Mouse (Mus musculus) adrenal gland, adult 18-20 months (tissue): ENCODE results near the gene Mycbp2. TPM values are rescaled to one million over a fixed set of nuclear protein-coding genes. Genes with fewer than 3 reads are reported as not detected.

ENCODE experiments used
- DNase-seq, 2 experiments: peaks; one replicate each; pipeline ENCODE4 v3.0.0; 2021 to 2022; ENCODE audit warnings: low spot score in 2 of 2
- long read RNA-seq, 2 experiments: library from polyadenylated mRNA; stranded (forward); transcript quantifications; one replicate each; pipeline ENCODE4 v2.0.0; 2021
- total RNA-seq, 2 experiments: library from RNA; stranded (reverse); gene quantifications; 1 replicate in 1 of 2; 2 replicates in 1 of 2; pipeline ENCODE4 v1.2.3; 2021

Gene Mycbp2
- total RNA-seq, result 10 to 100 TPM; 42.0 to 44.8 TPM
- long read RNA-seq, experiment 1, partial matches to known transcripts, result 1 of 2 reads
- long read RNA-seq, experiment 1, other reads (novel, unspliced or antisense), result 1 of 2 reads
- long read RNA-seq, experiment 2, partial matches to known transcripts, result 4 of 10 reads
- long read RNA-seq, experiment 2, other reads (novel, unspliced or antisense), result 6 of 10 reads

- peak; percentile 97 to 98 for DNase-seq
Observed at GRCm38 (mm10) chr14:103346729-103347505, at the start of gene Mycbp2. Gene Mycbp2, minus strand, starts transcription at chr14:103346814.

- no peak for DNase-seq
Observed at GRCm38 (mm10) chr14:103392391-103392790, 45.8 kb upstream of the Mycbp2 start.

GRCm38 (mm10) chr14:103387431-103387830, 40.8 kb upstream of the Mycbp2 start:
- DNase-seq, result no peak

GRCm38 (mm10) chr14:103386871-103387270, 40.3 kb upstream of the Mycbp2 start:
- no peak for DNase-seq

- DNase-seq, result no peak
Observed at GRCm38 (mm10) chr14:103385084-103385610, 38.5 kb upstream of the Mycbp2 start.

GRCm38 (mm10) chr14:103378703-103379102, 32.1 kb upstream of the Mycbp2 start:
- no peak for DNase-seq

- no peak for DNase-seq
Observed at GRCm38 (mm10) chr14:103376765-103377164, 30.2 kb upstream of the Mycbp2 start.

- no peak for DNase-seq
Observed at GRCm38 (mm10) chr14:103375523-103375922, 28.9 kb upstream of the Mycbp2 start.

- DNase-seq, result no peak
Observed at GRCm38 (mm10) chr14:103363199-103363598, 16.6 kb upstream of the Mycbp2 start.

- DNase-seq, result no peak
Observed at GRCm38 (mm10) chr14:103356066-103356465, 9.5 kb upstream of the Mycbp2 start.

- no peak for DNase-seq
Observed at GRCm38 (mm10) chr14:103354396-103355352, 8.1 kb upstream of the Mycbp2 start.

- peak in 1 of 2 experiments; percentile 59 for DNase-seq
Observed at GRCm38 (mm10) chr14:103345858-103346728, 521 bp downstream of the Mycbp2 start.

GRCm38 (mm10) chr14:103345486-103345857, 1.1 kb downstream of the Mycbp2 start:
- no peak for DNase-seq

- no peak for DNase-seq
Observed at GRCm38 (mm10) chr14:103345011-103345410, 1.6 kb downstream of the Mycbp2 start.

- no peak for DNase-seq
Observed at GRCm38 (mm10) chr14:103343791-103344190, 2.8 kb downstream of the Mycbp2 start.

GRCm38 (mm10) chr14:103341385-103342294, 5.0 kb downstream of the Mycbp2 start:
- peak in 1 of 2 experiments; percentile 23 for DNase-seq

GRCm38 (mm10) chr14:103312926-103313325, 33.7 kb downstream of the Mycbp2 start:
- DNase-seq, result peak in 1 of 2 experiments; percentile 16

GRCm38 (mm10) chr14:103296227-103296626, 50.4 kb downstream of the Mycbp2 start:
- DNase-seq, result no peak

GRCm38 (mm10) chr14:103286650-103287049, 60.0 kb downstream of the Mycbp2 start:
- DNase-seq, result no peak
